ENCODE assay signal across 8 mouse cellular contexts in genomic region chr17:34603375-34604060, GRCm38 (mm10). TPM values are rescaled to one million over a fixed set of nuclear protein-coding genes. Genes with fewer than 3 reads are reported as not detected.
DNase-seq lines count a peak whose midpoint lies in the region; ATAC-seq lines count a peak whose summit lies in the region.

Gene Rnf5, minus strand, starts transcription at chr17:34603690.

- peak within 1 kb of the TSS; percentile 53 for H3K9ac ChIP-seq in hindbrain, embryonic 11.5 days (ENCODE audit: low read depth, low read length)

- DNase-seq in Muller cell, postnatal 12 days (ENCODE audit: inconsistent ontology term) = peak; percentile 100
- DNase-seq in cerebellum, adult 9-11 months = peak; percentile 100
- DNase-seq in frontal cortex, adult 2 months (ENCODE audit: extremely low spot score in 1 of 2, low spot score in 1 of 2) = peak; percentile 100
- peak; percentile 98 for DNase-seq in hindbrain, embryonic 11.5 days (ENCODE audit: low spot score)
- peak; percentile 99 for DNase-seq in layer of hippocampus, postnatal 10 days (ENCODE audit: low spot score in 2 of 2)
- peak; percentile 100 for DNase-seq in lung, postnatal 10 days
- DNase-seq in ovary, postnatal 36 days (ENCODE audit: low spot score) = peak; percentile 86
- DNase-seq in thymus, postnatal 25 days = peak; percentile 98

- under 1% methylated on average over 30 of the region's 30 CpGs for WGBS in hindbrain, embryonic 11.5 days

- no peaks in the 10 kb centered on the region for H3K9me3 ChIP-seq in hindbrain, embryonic 11.5 days (ENCODE audit: control insufficient read depth, low read length)

- peaks cover 16% of the 10 kb centered on the region for H3K4me1 ChIP-seq in hindbrain, embryonic 11.5 days (replicated peaks; ENCODE audit: control insufficient read depth, insufficient read depth, low read length)

- peak within 1 kb of the TSS; percentile 96 for H3K4me3 ChIP-seq in hindbrain, embryonic 11.5 days (ENCODE audit: low read depth, low read length)

- H3K36me3 ChIP-seq in hindbrain, embryonic 11.5 days (ENCODE audit: control insufficient read depth, insufficient read depth, low read length) = peaks cover 6% of the 10 kb centered on the region

- H3K27me3 ChIP-seq in hindbrain, embryonic 11.5 days (ENCODE audit: control insufficient read depth, insufficient read depth, low read length) = no peaks in the 10 kb centered on the region

- peak; percentile 95 for ATAC-seq in hindbrain, embryonic 11.5 days (ENCODE audit: low FRiP score)

- H3K4me2 ChIP-seq in hindbrain, embryonic 11.5 days (replicated peaks; ENCODE audit: low read depth, low read length) = peak within 1 kb of the TSS; percentile 81

- H3K27ac ChIP-seq in hindbrain, embryonic 11.5 days (ENCODE audit: low read depth, low read length) = peak within 1 kb of the TSS; percentile 87

RNA-seq across cellular contexts. Expression of gene Rnf5, which starts in this region (rescaled TPM):
- polyA plus RNA-seq in frontal cortex, adult 2 months (2012; rRNA removed) = 127 and 145 TPM in 2 replicates
- polyA plus RNA-seq in hindbrain, embryonic 11.5 days (2014; fragmentation: Nextera tagmentation; extraction: Ambion mirVana) = 175 and 182 TPM in 2 replicates
- 100 to 1,000 TPM in 1 of 2 experiments, 10 to 100 TPM in 1; 96.4 to 102 TPM for total RNA-seq in layer of hippocampus, postnatal 10 days (2021)

Comparison
In these comparisons a context has a peak if more than half of its experiments do, and no peak if none do; other contexts are left out.
1. Peak in every context shown above with its lines: DNase-seq, ATAC-seq, H3K4me3 ChIP-seq and H3K27ac ChIP-seq.